In the genomic region with DNA sequence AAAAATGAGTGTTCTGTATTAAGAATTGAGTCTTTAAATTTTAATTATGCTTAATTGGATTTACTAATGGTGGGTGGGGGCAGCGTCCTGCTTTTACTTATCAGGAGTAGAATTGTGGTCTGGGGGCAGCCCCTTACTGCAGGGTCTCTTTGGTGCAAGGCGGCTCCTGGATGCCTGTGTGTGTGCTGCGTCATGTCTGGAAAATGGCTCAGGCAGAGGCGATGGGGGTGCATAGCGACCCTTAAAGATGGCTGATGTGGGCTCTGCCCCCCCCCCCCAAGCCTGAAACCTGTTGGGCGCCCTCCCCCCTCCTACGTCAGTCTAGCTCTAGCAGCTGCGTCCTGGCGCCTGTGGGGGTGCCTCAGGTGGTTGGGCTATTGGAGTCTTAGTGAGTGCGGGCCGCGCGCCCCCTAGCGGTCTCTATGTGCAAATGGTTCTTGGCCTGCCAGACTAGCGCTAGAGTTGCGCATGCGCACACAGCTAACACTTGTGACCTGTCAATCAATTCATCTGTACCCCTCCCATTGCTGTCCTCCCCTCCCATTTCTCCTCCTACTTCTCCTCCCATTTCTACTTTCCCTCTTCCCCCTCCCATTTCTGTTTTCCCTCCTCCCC, we compare ENCODE assay signal across 8 mouse cellular contexts. TPM values are rescaled to one million over a fixed set of nuclear protein-coding genes. Genes with fewer than 3 reads are reported as not detected.
A peak's percentile ranks its signal among the peaks of the same experiment; 100 is the strongest.
DNase-seq lines count a peak whose midpoint lies in the region; ATAC-seq and TF ChIP-seq lines count a peak whose summit lies in the region.

No protein-coding gene starts in this region.

- DNase-seq in c-Kit-positive CD71-negative TER-119-negative erythroid progenitor cells, embryonic 14.5 days (ENCODE audit: low read depth): peak; percentile 57
- peak; percentile 69 for DNase-seq in forebrain, embryonic 10.5 days (ENCODE audit: extremely low spot score, low spot score)
- peak; percentile 84 for DNase-seq in hindbrain, embryonic 14.5 days (ENCODE audit: low spot score)
- DNase-seq in limb, embryonic 14.5 days (ENCODE audit: low spot score): peak; percentile 88

- H3K4me2 ChIP-seq in hindbrain, embryonic 14.5 days (replicated peaks): peak overlapping the region; percentile 51
- H3K4me2 ChIP-seq in limb, embryonic 14.5 days (replicated peaks; ENCODE audit: low read depth, low read length, severe bottlenecking): peak overlapping the region; percentile 44
- peak overlapping the region; percentile 55 for H3K4me2 ChIP-seq in midbrain, embryonic 15.5 days
- H3K4me2 ChIP-seq in stomach, embryonic 15.5 days: peak overlapping the region; percentile 43

- WGBS in forebrain, embryonic 10.5 days: 27% methylated on average over 17 of the region's 17 CpGs
- 51% methylated on average over 17 of the region's 17 CpGs for WGBS in hindbrain, embryonic 14.5 days
- WGBS in limb, embryonic 14.5 days: 37% methylated on average over 17 of the region's 17 CpGs
- 41% methylated on average over 15 of the region's 17 CpGs for WGBS in midbrain, embryonic 15.5 days
- 52% methylated on average over 17 of the region's 17 CpGs for WGBS in stomach, embryonic 15.5 days

- H3K9ac ChIP-seq in hindbrain, embryonic 14.5 days: peak overlapping the region; percentile 93
- peak overlapping the region; percentile 83; the same call in 1 of the 2 replicates for H3K9ac ChIP-seq in limb, embryonic 14.5 days (ENCODE audit: low read depth, low read length, severe bottlenecking)
- 0 out of 2 replicates have a peak overlapping the region, but pooled peaks have one; percentile 73 for H3K9ac ChIP-seq in midbrain, embryonic 15.5 days
- no peak overlapping the region for H3K9ac ChIP-seq in stomach, embryonic 15.5 days

- H3K27ac ChIP-seq in forebrain, embryonic 10.5 days: peak overlapping the region; percentile 85; the same call in 1 of the 2 replicates
- peak overlapping the region; percentile 90 for H3K27ac ChIP-seq in hindbrain, embryonic 14.5 days
- H3K27ac ChIP-seq in limb, embryonic 14.5 days (replicated peaks; ENCODE audit: low read depth, low read length): no peak overlapping the region
- H3K27ac ChIP-seq in midbrain, embryonic 15.5 days: peak overlapping the region; percentile 82
- peak overlapping the region; percentile 69; the same call in 1 of the 2 replicates for H3K27ac ChIP-seq in stomach, embryonic 15.5 days

- peaks cover 28% of the 10 kb centered on the region for H3K9me3 ChIP-seq in erythroblast, embryonic 14.5 days (ENCODE audit: control insufficient read depth, low read length)
- peaks cover 64% of the 10 kb centered on the region for H3K9me3 ChIP-seq in forebrain, embryonic 10.5 days
- H3K9me3 ChIP-seq in hindbrain, embryonic 14.5 days (ENCODE audit: control insufficient read depth, low read length): peaks cover 16% of the 10 kb centered on the region
- peaks cover 36% of the 10 kb centered on the region for H3K9me3 ChIP-seq in limb, embryonic 14.5 days (ENCODE audit: control insufficient read depth, low read length)
- H3K9me3 ChIP-seq in midbrain, embryonic 15.5 days: no peaks in the 10 kb centered on the region; the same call in 1 of the 2 replicates
- H3K9me3 ChIP-seq in stomach, embryonic 15.5 days: 0 out of 2 replicates have a peak, but pooled peaks cover 8% of the 10 kb centered on the region

- H3K27me3 ChIP-seq in erythroblast, embryonic 14.5 days (ENCODE audit: control insufficient read depth): peaks cover 27% of the 10 kb centered on the region
- H3K27me3 ChIP-seq in forebrain, embryonic 10.5 days (ENCODE audit: poor library complexity, severe bottlenecking): peaks cover 13% of the 10 kb centered on the region
- H3K27me3 ChIP-seq in hindbrain, embryonic 14.5 days (ENCODE audit: control insufficient read depth, insufficient read depth, low read length): no peaks in the 10 kb centered on the region
- H3K27me3 ChIP-seq in limb, embryonic 14.5 days (ENCODE audit: control insufficient read depth, insufficient read depth, low read length): no peaks in the 10 kb centered on the region
- H3K27me3 ChIP-seq in midbrain, embryonic 15.5 days (replicated peaks): no peaks in the 10 kb centered on the region
- H3K27me3 ChIP-seq in stomach, embryonic 15.5 days (replicated peaks): no peaks in the 10 kb centered on the region

- no peaks in the 10 kb centered on the region for H3K36me3 ChIP-seq in erythroblast, embryonic 14.5 days (ENCODE audit: control insufficient read depth)
- H3K36me3 ChIP-seq in forebrain, embryonic 10.5 days (replicated peaks): peaks cover 60% of the 10 kb centered on the region
- H3K36me3 ChIP-seq in hindbrain, embryonic 14.5 days (replicated peaks; ENCODE audit: control insufficient read depth, insufficient read depth): peaks cover 32% of the 10 kb centered on the region
- peaks cover 25% of the 10 kb centered on the region for H3K36me3 ChIP-seq in limb, embryonic 14.5 days (ENCODE audit: control insufficient read depth, insufficient read depth, low read length)
- no peaks in the 10 kb centered on the region for H3K36me3 ChIP-seq in midbrain, embryonic 15.5 days (replicated peaks)
- H3K36me3 ChIP-seq in stomach, embryonic 15.5 days: 0 out of 2 replicates have a peak, but pooled peaks cover 4% of the 10 kb centered on the region

- H3K4me1 ChIP-seq in erythroblast, embryonic 14.5 days (ENCODE audit: control insufficient read depth): no peaks in the 10 kb centered on the region
- peaks cover 53% of the 10 kb centered on the region for H3K4me1 ChIP-seq in forebrain, embryonic 10.5 days
- H3K4me1 ChIP-seq in hindbrain, embryonic 14.5 days (replicated peaks; ENCODE audit: control insufficient read depth, insufficient read depth, low read length): no peaks in the 10 kb centered on the region
- no peaks in the 10 kb centered on the region for H3K4me1 ChIP-seq in limb, embryonic 14.5 days (ENCODE audit: control insufficient read depth, insufficient read depth, low read length)
- H3K4me1 ChIP-seq in midbrain, embryonic 15.5 days: peaks cover 9% of the 10 kb centered on the region
- no peaks in the 10 kb centered on the region for H3K4me1 ChIP-seq in stomach, embryonic 15.5 days

- no peak for TF ChIP-seq POLR2A in limb, embryonic 14.5 days (IDR thresholded peaks at IDR 0.05; ENCODE audit: borderline replicate concordance, extremely low read depth, insufficient read depth, insufficient read length)

- peak overlapping the region; percentile 20 for H3K4me3 ChIP-seq in erythroblast, embryonic 14.5 days (replicated peaks)
- H3K4me3 ChIP-seq in forebrain, embryonic 10.5 days: peak overlapping the region; percentile 57
- H3K4me3 ChIP-seq in hindbrain, embryonic 14.5 days (replicated peaks; ENCODE audit: low read length): peak overlapping the region; percentile 57
- peak overlapping the region; percentile 59 for H3K4me3 ChIP-seq in limb, embryonic 14.5 days (replicated peaks; ENCODE audit: low read length)
- peak overlapping the region; percentile 54 for H3K4me3 ChIP-seq in midbrain, embryonic 15.5 days
- peak overlapping the region; percentile 52 for H3K4me3 ChIP-seq in stomach, embryonic 15.5 days (replicated peaks)

- ATAC-seq in erythroblast, adult 5-6 weeks (replicated peaks; ENCODE audit: low FRiP score, poor library complexity, severe bottlenecking): no peak
- ATAC-seq in hindbrain, embryonic 14.5 days (ENCODE audit: low FRiP score): peak; percentile 72
- peak; percentile 32 for ATAC-seq in limb, embryonic 14.5 days (ENCODE audit: low FRiP score, low read depth)
- peak; percentile 62 for ATAC-seq in midbrain, embryonic 15.5 days (replicated peaks)
- peak; percentile 65; the same call in 1 of the 2 replicates for ATAC-seq in stomach, embryonic 15.5 days (ENCODE audit: insufficient read depth, low FRiP score, low read depth)

RNA-seq across cellular contexts. Expression of a gene that starts 57.4 kb away (rescaled TPM):
- 0.03 TPM in 1 of 2 replicates, not detected in the other for polyA plus RNA-seq in erythroblast, embryonic 14.5 days (2012)
- not detected in 2 replicates for total RNA-seq in erythroblast, adult 5-6 weeks (2015; ENCODE audit: low replicate concordance)
- total RNA-seq in erythroblast, adult 5-6 weeks (2017; ENCODE audit: low replicate concordance): not detected in 2 replicates
- polyA plus RNA-seq in forebrain, embryonic 10.5 days (2016; fragmentation: Nextera tagmentation; extraction: Ambion mirVana): 1.0 TPM in 2 replicates
- polyA plus RNA-seq in hindbrain, embryonic 14.5 days (2014; fragmentation: Nextera tagmentation; extraction: Ambion mirVana): 1.4 and 1.8 TPM in 2 replicates
- polyA plus RNA-seq in limb, embryonic 14.5 days (2012; rRNA removed): 5.6 and 6.6 TPM in 2 replicates
- polyA plus RNA-seq in limb, embryonic 14.5 days (2014; fragmentation: Nextera tagmentation; extraction: Ambion mirVana): 3.8 and 4.2 TPM in 2 replicates
- polyA plus RNA-seq in midbrain, embryonic 15.5 days (2015; fragmentation: Nextera tagmentation; extraction: Ambion mirVana): 1.7 and 2.7 TPM in 2 replicates
- polyA plus RNA-seq in stomach, embryonic 15.5 days (2015; fragmentation: Nextera tagmentation; extraction: Ambion mirVana): 1.7 and 2.4 TPM in 2 replicates
